Mouse (Mus musculus) CH12.LX (cell line): Measurements from ENCODE around the gene Snrk. TPM values are rescaled to one million over a fixed set of nuclear protein-coding genes. Genes with fewer than 3 reads are reported as not detected.

Experiments used
- DNase-seq: peaks from one replicate; pipeline ENCODE4 v3.0.0-alpha.2; 2013; ENCODE audit errors: extremely low read depth
- H3K27ac ChIP-seq: 2 replicates; pipeline ENCODE4 v1.5.1; 2012; ENCODE audit warnings: low read depth, mild to moderate bottlenecking, control low read depth, moderate library complexity; ENCODE audit not compliant: insufficient read depth
- H3K27me3 ChIP-seq: replicated peaks from 2 replicates; pipeline ENCODE3; 2012; ENCODE audit warnings: inconsistent platforms
- H3K36me3 ChIP-seq, 2 experiments: replicated peaks in 1 of 2; 2 replicates each; pipeline versions ENCODE3 to v1.6.1; 2012; ENCODE audit warnings: inconsistent platforms in 1 of 2, low read length in 1 of 2, mild to moderate bottlenecking in 1 of 2, mixed read lengths in 1 of 2, moderate library complexity in 1 of 2; ENCODE audit not compliant: control insufficient read depth in 1 of 2, insufficient read depth in 1 of 2
- H3K4me1 ChIP-seq, 2 experiments: 2 replicates each; pipeline ENCODE4 v1.6.1; 2012; ENCODE audit warnings: inconsistent platforms in 1 of 2, moderate library complexity in 1 of 2; ENCODE audit not compliant: insufficient read depth in 2 of 2, control insufficient read depth in 1 of 2
- H3K4me2 ChIP-seq: 2 replicates; pipeline ENCODE4 v1.6.1; 2012; ENCODE audit warnings: low read depth, mild to moderate bottlenecking, control low read depth; ENCODE audit not compliant: poor library complexity, insufficient read depth, severe bottlenecking
- H3K4me3 ChIP-seq, 3 experiments: fragments of 150-350 bp in 1 of 3; sonication (generic) in 1 of 3; replicated peaks in 1 of 3; 2 replicates each; pipeline versions ENCODE3 to v1.5.1; 2011 to 2012; ENCODE audit warnings: low read depth in 2 of 3, low read length in 2 of 3, mild to moderate bottlenecking in 2 of 3, moderate library complexity in 2 of 3, control low read depth in 1 of 3, improper control_type of control experiment in 1 of 3, inconsistent platforms in 1 of 3, mixed read lengths in 1 of 3; ENCODE audit not compliant: poor library complexity in 1 of 3
- H3K79me2 ChIP-seq: replicated peaks from 2 replicates; pipeline ENCODE4 v1.6.1; 2012; ENCODE audit warnings: mild to moderate bottlenecking, moderate library complexity; ENCODE audit not compliant: control insufficient read depth, poor library complexity, insufficient read depth, severe bottlenecking; ENCODE audit errors: extremely low read depth
- H3K9ac ChIP-seq: 2 replicates; pipeline ENCODE4 v1.6.1; 2012; ENCODE audit warnings: low read depth, mild to moderate bottlenecking, control low read depth, moderate library complexity; ENCODE audit not compliant: insufficient read depth
- H3K9me3 ChIP-seq: replicated peaks from 2 replicates; pipeline ENCODE3; 2012; ENCODE audit warnings: low read length, inconsistent platforms, mixed read lengths
- BHLHE40 ChIP-seq: IDR thresholded peaks from 2 replicates; pipeline ENCODE4 v1.6.1; 2011; ENCODE audit warnings: mild to moderate bottlenecking, low read depth, low read length, improper control_type of control experiment
- E2F4 ChIP-seq: IDR thresholded peaks from 2 replicates; pipeline ENCODE4 v1.6.1; 2011; ENCODE audit warnings: low read depth, low read length, improper control_type of control experiment; ENCODE audit not compliant: insufficient replicate concordance
- EP300 ChIP-seq: IDR thresholded peaks from 2 replicates; pipeline ENCODE4 v1.6.1; 2011; ENCODE audit warnings: low read length, improper control_type of control experiment
- ETS1 ChIP-seq: conservative IDR thresholded peaks from 2 replicates; pipeline ENCODE4 v1.6.1; 2012; ENCODE audit warnings: low read depth, mild to moderate bottlenecking, inconsistent platforms, low read length, improper control_type of control experiment, moderate library complexity
- GABPA ChIP-seq: IDR thresholded peaks from 2 replicates; pipeline ENCODE4 v1.6.1; 2012; ENCODE audit warnings: low read depth, low read length, improper control_type of control experiment, inconsistent platforms; ENCODE audit not compliant: insufficient replicate concordance
- IRF4 ChIP-seq: IDR thresholded peaks from 2 replicates; pipeline ENCODE4 v1.6.1; 2014; ENCODE audit warnings: low read depth, mild to moderate bottlenecking, inconsistent platforms, low read length, improper control_type of control experiment
- JUN ChIP-seq: IDR thresholded peaks from 2 replicates; pipeline ENCODE4 v1.6.1; 2011; ENCODE audit warnings: low read depth, mild to moderate bottlenecking, low read length, improper control_type of control experiment, moderate library complexity; ENCODE audit not compliant: insufficient read depth
- MAFK ChIP-seq: IDR thresholded peaks from 2 replicates; pipeline ENCODE4 v1.6.1; 2011; ENCODE audit warnings: low read length, improper control_type of control experiment; ENCODE audit not compliant: insufficient replicate concordance
- MAX ChIP-seq: IDR thresholded peaks from 2 replicates; pipeline ENCODE4 v1.6.1; 2011; ENCODE audit warnings: low read length, improper control_type of control experiment
- MAZ ChIP-seq: IDR thresholded peaks from 2 replicates; pipeline ENCODE4 v1.6.1; 2012; ENCODE audit warnings: low read depth, mild to moderate bottlenecking, inconsistent platforms, low read length, improper control_type of control experiment, moderate library complexity
- MEF2A ChIP-seq: IDR thresholded peaks from 2 replicates; pipeline ENCODE4 v1.6.1; 2014; ENCODE audit warnings: low read depth, mild to moderate bottlenecking, inconsistent platforms, low read length, improper control_type of control experiment, borderline replicate concordance
- MXI1 ChIP-seq: IDR thresholded peaks from 2 replicates; pipeline ENCODE4 v1.6.1; 2011; ENCODE audit warnings: mild to moderate bottlenecking, low read depth, low read length, improper control_type of control experiment
- MYC ChIP-seq: IDR thresholded peaks from 2 replicates; pipeline ENCODE4 v1.6.1; 2011; ENCODE audit warnings: low read depth, mild to moderate bottlenecking, improper control_type of control experiment, low read length
- NELFE ChIP-seq: IDR thresholded peaks from 2 replicates; pipeline ENCODE4 v1.6.1; 2011; ENCODE audit warnings: low read depth, low read length, improper control_type of control experiment
- NRF1 ChIP-seq: IDR thresholded peaks from 2 replicates; pipeline ENCODE4 v1.6.1; 2014; ENCODE audit warnings: low read depth, mild to moderate bottlenecking, inconsistent platforms, low read length, improper control_type of control experiment, moderate library complexity
- RAD21 ChIP-seq: IDR thresholded peaks from 2 replicates; pipeline ENCODE4 v1.6.1; 2011; ENCODE audit warnings: low read depth, mild to moderate bottlenecking, low read length, improper control_type of control experiment, moderate library complexity
- RCOR1 ChIP-seq: conservative IDR thresholded peaks from 2 replicates; pipeline ENCODE4 v1.6.1; 2012; ENCODE audit warnings: low read depth, mild to moderate bottlenecking, inconsistent platforms, low read length, improper control_type of control experiment
- SIN3A ChIP-seq: IDR thresholded peaks from 2 replicates; pipeline ENCODE4 v1.6.1; 2012; ENCODE audit warnings: low read length, improper control_type of control experiment, inconsistent platforms
- SMC3 ChIP-seq: IDR thresholded peaks from 2 replicates; pipeline ENCODE4 v1.6.1; 2011; ENCODE audit warnings: low read depth, low read length, improper control_type of control experiment
- TCF12 ChIP-seq: IDR thresholded peaks from 2 replicates; pipeline ENCODE4 v1.6.1; 2014; ENCODE audit warnings: low read depth, mild to moderate bottlenecking, inconsistent platforms, low read length, improper control_type of control experiment
- UBTF ChIP-seq: IDR thresholded peaks from 2 replicates; pipeline ENCODE4 v1.6.1; 2012; ENCODE audit warnings: low read depth, mild to moderate bottlenecking, inconsistent platforms, low read length, improper control_type of control experiment, moderate library complexity
- USF1 ChIP-seq: IDR thresholded peaks from 2 replicates; pipeline ENCODE4 v1.6.1; 2014; ENCODE audit warnings: low read depth, mild to moderate bottlenecking, inconsistent platforms, low read length, improper control_type of control experiment
- USF2 ChIP-seq: conservative IDR thresholded peaks from 2 replicates; pipeline ENCODE4 v1.6.1; 2011; ENCODE audit warnings: low read depth, low read length, improper control_type of control experiment
- ZKSCAN1 ChIP-seq: IDR thresholded peaks from 2 replicates; pipeline ENCODE4 v1.6.1; 2012; ENCODE audit warnings: low read depth, inconsistent platforms, low read length, improper control_type of control experiment, borderline replicate concordance
- ZNF384 ChIP-seq: IDR thresholded peaks from 2 replicates; pipeline ENCODE4 v1.6.1; 2012; ENCODE audit warnings: low read depth, low read length, improper control_type of control experiment, inconsistent platforms
- dilution Hi-C: fragments of 300-500 bp; cut with MboI; formaldehyde crosslinking; loops from 2 replicates; pipeline ENCODE4 v1.14.3; 2020; ENCODE audit warnings: low sequenced_read_pairs; ENCODE audit not compliant: extremely low pct_unique_long_range_greater_than_20kb, extremely low pct_ligation_motif_present
- in situ Hi-C: fragments of 300-500 bp; cut with MboI; formaldehyde crosslinking; loops from 3 replicates; pipeline ENCODE4 v1.14.3; 2019; ENCODE audit warnings: low sequenced_read_pairs, low pct_ligation_motif_present, low pct_unique_long_range_greater_than_20kb, mixed read lengths
- polyA plus RNA-seq: library from polyadenylated mRNA; unstranded; fragments of >175 nt; gene quantifications from 2 replicates; pipeline ENCODE4 v1.2.1, GENCODE M21; 2012; ENCODE audit warnings: low read depth; ENCODE audit not compliant: insufficient read length
- total RNA-seq, 2 experiments: library from RNA; depleted of rRNA; stranded (reverse); fragments of 300-350 nt in 1 of 2; fragments of >200 nt in 1 of 2; gene quantifications; 2 replicates each; pipeline ENCODE4 v1.2.3; 2012 to 2014

The Snrk gene
- total and polyA plus RNA-seq, 3 experiments = 6.1 to 13.1 (median 7.0) TPM

DNA sequence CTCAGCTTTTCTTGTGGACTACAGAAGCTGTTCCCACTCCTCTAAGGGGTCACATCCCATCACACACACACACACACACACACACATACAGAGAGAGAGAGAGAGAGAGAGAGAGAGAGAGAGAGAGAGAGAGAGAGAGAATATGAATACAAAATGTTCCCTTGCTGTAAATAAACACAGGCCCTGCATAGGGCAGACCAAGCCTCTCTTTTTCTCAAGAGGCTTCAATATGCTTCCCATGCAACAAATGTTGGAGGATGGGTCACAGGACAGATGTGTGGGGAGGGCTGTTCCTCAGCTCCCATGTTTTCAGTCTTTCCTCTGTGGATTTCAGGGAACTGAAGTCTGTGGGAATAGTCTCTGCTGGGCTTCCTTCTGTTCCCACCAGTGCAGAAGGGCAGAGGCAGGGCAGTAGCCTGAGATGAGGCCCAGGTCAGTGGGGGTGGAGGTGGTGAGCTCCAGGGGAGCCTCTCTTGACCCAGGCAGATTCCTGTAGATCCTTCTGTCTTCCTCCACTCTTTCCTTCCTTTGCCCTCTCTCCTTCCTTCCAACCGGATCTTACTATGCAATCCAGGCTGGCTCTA, 69.7 kb downstream of the Snrk start:
- Histone ChIP-seq H3K4me3 (no peak overlapping the region), H3K9ac (no peak overlapping the region), H3K27ac (no peak overlapping the region), H3K4me2 (no peak overlapping the region), H3K27me3 (no peaks in the 10 kb centered on the region), H3K9me3 (no peaks in the 10 kb centered on the region), H3K79me2 (no peaks in the 10 kb centered on the region), H3K36me3 (peaks cover 0 to 2% of the 10 kb centered on the region in 2 experiments), H3K4me1 (peaks cover 12 to 36% of the 10 kb centered on the region in 2 experiments)
- dilution Hi-C loops (no loop called here), in situ Hi-C loops (loop anchor here (5.0 to 10.0 kb wide), 2 partner anchors 62 to 164 kb away; no protein-coding TSS in a partner anchor)
- no peak for DNase-seq
- TF ChIP-seq MEF2A (no peak), RCOR1 (no peak), ZKSCAN1 (no peak), SIN3A (no peak), ETS1 (no peak), SMC3 (no peak), MYC (no peak), GABPA (no peak), USF2 (no peak), MAFK (no peak), MAX (no peak), ZNF384 (no peak), RAD21 (no peak), MAZ (no peak), JUN (no peak), UBTF (no peak), MXI1 (no peak)

DNA sequence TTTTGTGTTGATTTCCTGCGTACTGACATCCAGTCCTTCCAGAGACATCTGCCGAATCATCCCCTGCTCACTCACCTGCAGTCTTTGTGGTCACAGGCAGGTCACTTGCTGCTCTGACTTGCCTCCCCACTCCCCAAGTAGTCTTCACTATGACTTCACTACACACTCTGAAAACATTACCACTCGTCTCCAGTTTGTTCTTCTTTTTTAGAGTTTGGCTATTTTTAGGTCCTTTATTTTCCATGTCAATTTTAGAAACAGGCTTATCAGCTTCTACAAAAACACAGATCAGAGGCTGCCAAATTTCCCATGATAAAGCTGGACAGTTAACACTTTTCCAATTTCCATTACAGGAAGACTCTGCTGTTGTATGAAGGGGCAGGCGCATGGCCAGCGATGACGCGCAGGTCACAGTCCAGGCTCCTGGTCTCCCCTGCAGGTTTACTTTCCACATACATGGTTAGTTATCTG, 70.4 kb downstream of the Snrk start:
- Histone ChIP-seq H3K27ac (no peak overlapping the region), H3K4me3 (no peak overlapping the region), H3K4me2 (no peak overlapping the region), H3K9me3 (no peaks in the 10 kb centered on the region), H3K4me1 (peaks cover 12 to 36% of the 10 kb centered on the region in 2 experiments), H3K27me3 (no peaks in the 10 kb centered on the region), H3K9ac (no peak overlapping the region), H3K36me3 (peaks cover 0 to 2% of the 10 kb centered on the region in 2 experiments), H3K79me2 (no peaks in the 10 kb centered on the region)
- dilution Hi-C loops = no loop called here
- DNase-seq = peak; percentile 53
- in situ Hi-C loops = loop anchor here (5.0 to 10.0 kb wide), 2 partner anchors 63 to 165 kb away; no protein-coding TSS in a partner anchor
- TF ChIP-seq MAX (no peak), BHLHE40 (peak; percentile 76), USF1 (no peak), RCOR1 (no peak), MEF2A (peak; percentile 91), ETS1 (peak; percentile 57), IRF4 (0 out of 2 replicates have a peak, but pooled peaks have one; percentile 52), NRF1 (no peak), E2F4 (no peak), TCF12 (peak; percentile 21; the same call in 1 of the 2 replicates), UBTF (no peak), EP300 (peak; percentile 42), NELFE (no peak)
